Mouse (Mus musculus) Patski (cell line): Measurements from ENCODE around the gene Akr1c18. TPM values are rescaled to one million over a fixed set of nuclear protein-coding genes. Genes with fewer than 3 reads are reported as not detected.
"Not testable (repeated sequence)": the region's sequence is repeated elsewhere in the genome, so short reads cannot be mapped to it uniquely, and the experiment has no call there.

Experiments
- ATAC-seq: fragments of 100-300 bp; one replicate; pipeline ENCODE4 v1.8.0; 2021
- CTCF ChIA-PET: fragments of 350-600 bp; sonication (Branson Sonifier 250); formaldehyde crosslinking; loops from one replicate; lab custom pipeline; 2022; ENCODE audit warnings: inconsistent platforms; lab: Charles Lee
- POLR2A ChIA-PET: fragments of 350-600 bp; sonication (Branson Sonifier 250); formaldehyde crosslinking; loops from one replicate; lab custom pipeline; 2022; ENCODE audit warnings: antibody characterized with exemption, inconsistent platforms; lab: Charles Lee
- DNase-seq: peaks from one replicate; pipeline ENCODE4 v3.0.0-alpha.2; 2011; ENCODE audit warnings: low read depth, low spot score
- H3K27me3 ChIP-seq: fragments of 371-371 bp; one replicate; pipeline ENCODE4 v1.5.1; 2021
- CTCF ChIP-seq: fragments of 100-300 bp; IDR thresholded peaks from one replicate; pipeline ENCODE4 v1.5.1; 2021
- in situ Hi-C: fragments of 300-500 bp; cut with MboI; formaldehyde crosslinking; loops from 3 replicates; pipeline ENCODE4 v1.11.1; 2018; ENCODE audit warnings: low pct_unique_long_range_greater_than_20kb, mixed read lengths
- polyA plus RNA-seq: library from polyadenylated mRNA; unstranded; gene quantifications from one replicate; pipeline ENCODE4 v1.2.3, GENCODE M21; 2021

Gene Akr1c18
- polyA plus RNA-seq, 1 experiment from 2014 or later, result 0.49 TPM

- DNase-seq, result no peak
- ChIA-PET CTCF (no interaction called here), POLR2A (no interaction called here)
- H3K27me3 ChIP-seq, result no peaks in the 10 kb centered on the region
- TF ChIP-seq CTCF, result no peak
- in situ Hi-C loops, result no loop called here
- ATAC-seq, result peak; percentile 24
Measured at GRCm38 (mm10) chr13:4152908-4153307, 2.5 kb upstream of the Akr1c18 start.

GRCm38 (mm10) chr13:4144261-4144660, 6.2 kb downstream of the Akr1c18 start:
- CTCF ChIA-PET, result no interaction called here
- no peak for ATAC-seq
- POLR2A ChIA-PET, result no interaction called here

GRCm38 (mm10) chr13:4133070-4133469, 17.4 kb downstream of the Akr1c18 start:
- H3K27me3 ChIP-seq, result no peaks in the 10 kb centered on the region
- DNase-seq (no peak), ATAC-seq (no peak)
- in situ Hi-C loops, result loop anchor here (5.0 kb wide), 2 partner anchors 54 to 149 kb away; no protein-coding TSS in a partner anchor
- peak; percentile 61 for TF ChIP-seq CTCF
- CTCF ChIA-PET, result no interaction called here
- POLR2A ChIA-PET, result no interaction called here

More at GRCm38 (mm10) chr13:4144261-4144660, 6.2 kb downstream of the Akr1c18 start:
- DNase-seq, result no peak
- no peaks in the 10 kb centered on the region for H3K27me3 ChIP-seq
- in situ Hi-C loops, result no loop called here
- no peak for TF ChIP-seq CTCF

- no peaks in the 10 kb centered on the region for H3K27me3 ChIP-seq
- POLR2A ChIA-PET, result no interaction called here
- in situ Hi-C loops, result loop anchor here (5.0 kb wide), 2 partner anchors 56 to 151 kb away; no protein-coding TSS in a partner anchor
Measured at GRCm38 (mm10) chr13:4131721-4132120, 18.7 kb downstream of the Akr1c18 start.

GRCm38 (mm10) chr13:4131317-4131716, 19.1 kb downstream of the Akr1c18 start:
- ChIA-PET CTCF (no interaction called here), POLR2A (no interaction called here)
- ATAC-seq, result no peak
- TF ChIP-seq CTCF, result no peak
- in situ Hi-C loops, result loop anchor here (5.0 kb wide), 2 partner anchors 56 to 151 kb away; no protein-coding TSS in a partner anchor
- no peaks in the 10 kb centered on the region for H3K27me3 ChIP-seq
- DNase-seq, result no peak

More at GRCm38 (mm10) chr13:4131721-4132120, 18.7 kb downstream of the Akr1c18 start:
- DNase-seq (no peak), ATAC-seq (no peak)
- TF ChIP-seq CTCF, result no peak
- CTCF ChIA-PET, result no interaction called here

GRCm38 (mm10) chr13:4129100-4129499, 21.4 kb downstream of the Akr1c18 start:
- ATAC-seq, result peak; percentile 86
- CTCF ChIA-PET, result interaction anchor here (0.6 to 1.1 kb wide), 4 partner anchors 10 to 104 kb away, joined by 3 to 4 read pairs (median 3); no protein-coding TSS in a partner anchor
- in situ Hi-C loops, result no loop called here

GRCm38 (mm10) chr13:4125846-4126245, 24.6 kb downstream of the Akr1c18 start:
- POLR2A ChIA-PET, CTCF ChIA-PET, in situ Hi-C loops, ATAC-seq, H3K27me3 ChIP-seq: not testable (repeated sequence)
- DNase-seq, result peak; percentile 4

More at GRCm38 (mm10) chr13:4129100-4129499, 21.4 kb downstream of the Akr1c18 start:
- peak; percentile 1 for DNase-seq
- peak; percentile 71 for TF ChIP-seq CTCF
- H3K27me3 ChIP-seq, result no peaks in the 10 kb centered on the region
- POLR2A ChIA-PET, result no interaction called here

- ATAC-seq, POLR2A ChIA-PET, DNase-seq, H3K27me3 ChIP-seq, CTCF ChIA-PET: not testable (repeated sequence)
- in situ Hi-C loops, result loop anchor here (25.0 kb wide), 1 partner anchor 488 kb away; the partner anchor contains the start of gene Akr1e1
Measured at GRCm38 (mm10) chr13:4124471-4124870, 26.0 kb downstream of the Akr1c18 start.

GRCm38 (mm10) chr13:4123146-4123545, 27.3 kb downstream of the Akr1c18 start:
- ATAC-seq (no peak), DNase-seq (no peak)
- ChIA-PET CTCF (no interaction called here), POLR2A (no interaction called here)
- in situ Hi-C loops, result loop anchor here (25.0 kb wide), 1 partner anchor 489 kb away; the partner anchor contains the start of gene Akr1e1
- H3K27me3 ChIP-seq, result no peaks in the 10 kb centered on the region
- TF ChIP-seq CTCF, result no peak

- TF ChIP-seq CTCF, result no peak
- CTCF ChIA-PET, result no interaction called here
- ATAC-seq (no peak), DNase-seq (no peak)
- in situ Hi-C loops, result loop anchor here (25.0 kb wide), 1 partner anchor 493 kb away; the partner anchor contains the start of gene Akr1e1
- POLR2A ChIA-PET, result no interaction called here
- no peaks in the 10 kb centered on the region for H3K27me3 ChIP-seq
Measured at GRCm38 (mm10) chr13:4119181-4119904, 31.1 kb downstream of the Akr1c18 start.
